Mouse (Mus musculus): ENCODE measurements around the gene Gtpbp2. TPM values are rescaled to one million over a fixed set of nuclear protein-coding genes. Genes with fewer than 3 reads are reported as not detected.

Gtpbp2 gene
- polyA plus RNA-seq, 1 experiment from 2014 or later: 29.2 TPM

- Histone ChIP-seq H3K27ac (replicated peaks) (no peak overlapping the region), H3K4me1 (peaks cover 23% of the 10 kb centered on the region), H3K9ac (no peak overlapping the region), H3K9me3 (no peaks in the 10 kb centered on the region), H3K4me2 (no peak overlapping the region), H3K4me3 (no peak overlapping the region), H3K36me3 (peaks cover 68% of the 10 kb centered on the region), H3K27me3 (replicated peaks) (no peaks in the 10 kb centered on the region)
- WGBS: 80% methylated on average over 6 of the region's 6 CpGs
- no peak for ATAC-seq (ENCODE audit: extremely low read depth, insufficient number of reproducible peaks, low FRiP score, low TSS enrichment)
Observed at GRCm38 (mm10) chr17:46127814-46128493, 32.9 kb upstream of the Gtpbp2 start.

- Histone ChIP-seq H3K27ac (replicated peaks) (no peak overlapping the region), H3K4me1 (peaks cover 11% of the 10 kb centered on the region), H3K36me3 (peaks cover 49% of the 10 kb centered on the region), H3K9ac (no peak overlapping the region), H3K27me3 (replicated peaks) (no peaks in the 10 kb centered on the region), H3K4me3 (no peak overlapping the region), H3K9me3 (no peaks in the 10 kb centered on the region), H3K4me2 (no peak overlapping the region)
- ATAC-seq (ENCODE audit: extremely low read depth, insufficient number of reproducible peaks, low FRiP score, low TSS enrichment): no peak; the same call in 1 of the 2 replicates
- WGBS: 68% methylated on average over 13 of the region's 13 CpGs
Observed at GRCm38 (mm10) chr17:46129741-46130498, 30.9 kb upstream of the Gtpbp2 start.

- no peak for ATAC-seq (ENCODE audit: extremely low read depth, insufficient number of reproducible peaks, low FRiP score, low TSS enrichment)
- no peak overlapping the region for H3K27ac ChIP-seq (replicated peaks)
- H3K4me1 ChIP-seq: peaks cover 11% of the 10 kb centered on the region
- H3K4me3 ChIP-seq: no peak overlapping the region
- no peak overlapping the region for H3K4me2 ChIP-seq
- H3K36me3 ChIP-seq: peaks cover 30% of the 10 kb centered on the region
- no peaks in the 10 kb centered on the region for H3K27me3 ChIP-seq (replicated peaks)
- H3K9ac ChIP-seq: no peak overlapping the region
- WGBS: 15% methylated on average over 12 of the region's 12 CpGs
- no peaks in the 10 kb centered on the region for H3K9me3 ChIP-seq
Observed at GRCm38 (mm10) chr17:46132058-46132718, 28.6 kb upstream of the Gtpbp2 start.

GRCm38 (mm10) chr17:46132862-46133261, 28.0 kb upstream of the Gtpbp2 start:
- no peaks in the 10 kb centered on the region for H3K27me3 ChIP-seq (replicated peaks)
- WGBS: 29% methylated on average over 8 of the region's 8 CpGs

GRCm38 (mm10) chr17:46138563-46139236, 22.1 kb upstream of the Gtpbp2 start:
- WGBS: 50% methylated on average over 8 of the region's 8 CpGs
- no peak overlapping the region for H3K27ac ChIP-seq (replicated peaks)
- peaks cover 26% of the 10 kb centered on the region for H3K4me1 ChIP-seq
- no peak overlapping the region for H3K4me2 ChIP-seq
- H3K36me3 ChIP-seq: peaks cover 4% of the 10 kb centered on the region; the same call in 1 of the 2 replicates
- H3K9ac ChIP-seq: no peak overlapping the region
- H3K9me3 ChIP-seq: no peaks in the 10 kb centered on the region
- no peak overlapping the region for H3K4me3 ChIP-seq
- no peak for ATAC-seq (ENCODE audit: extremely low read depth, insufficient number of reproducible peaks, low FRiP score, low TSS enrichment)
- no peaks in the 10 kb centered on the region for H3K27me3 ChIP-seq (replicated peaks)

More at GRCm38 (mm10) chr17:46132862-46133261, 28.0 kb upstream of the Gtpbp2 start:
- ATAC-seq (ENCODE audit: extremely low read depth, insufficient number of reproducible peaks, low FRiP score, low TSS enrichment): no peak
- no peaks in the 10 kb centered on the region for H3K9me3 ChIP-seq
- no peak overlapping the region for H3K4me3 ChIP-seq
- H3K9ac ChIP-seq: no peak overlapping the region
- peaks cover 23% of the 10 kb centered on the region for H3K36me3 ChIP-seq
- H3K27ac ChIP-seq (replicated peaks): no peak overlapping the region
- H3K4me1 ChIP-seq: peaks cover 11% of the 10 kb centered on the region
- no peak overlapping the region for H3K4me2 ChIP-seq

GRCm38 (mm10) chr17:46139872-46140271, 21.0 kb upstream of the Gtpbp2 start:
- Histone ChIP-seq H3K4me2 (no peak overlapping the region), H3K4me3 (no peak overlapping the region), H3K9ac (no peak overlapping the region), H3K36me3 (peaks cover 4% of the 10 kb centered on the region; the same call in 1 of the 2 replicates), H3K27ac (replicated peaks) (no peak overlapping the region), H3K9me3 (no peaks in the 10 kb centered on the region), H3K4me1 (peaks cover 34% of the 10 kb centered on the region), H3K27me3 (replicated peaks) (no peaks in the 10 kb centered on the region)
- 86% methylated on average over 3 of the region's 3 CpGs for WGBS
- ATAC-seq (ENCODE audit: extremely low read depth, insufficient number of reproducible peaks, low FRiP score, low TSS enrichment): no peak

GRCm38 (mm10) chr17:46143578-46144423, 17.0 kb upstream of the Gtpbp2 start, which contains the start of gene Rsph9:
TSS of gene Rsph9 (minus strand) at chr17:46144216.
- 5% methylated on average over 37 of the region's 37 CpGs for WGBS
- H3K4me2 ChIP-seq: peak within 1 kb of the TSS; percentile 75
- no peaks in the 10 kb centered on the region for H3K27me3 ChIP-seq (replicated peaks)

GRCm38 (mm10) chr17:46152847-46153782, 7.7 kb upstream of the Gtpbp2 start, which contains the start of gene Mad2l1bp:
TSS of gene Mad2l1bp (minus strand) at chr17:46153553.
- Histone ChIP-seq H3K27ac (replicated peaks) (peak within 1 kb of the TSS; percentile 76), H3K9ac (peak within 1 kb of the TSS; percentile 88), H3K36me3 (peaks cover 29% of the 10 kb centered on the region), H3K9me3 (no peaks in the 10 kb centered on the region), H3K4me3 (peak within 1 kb of the TSS; percentile 63), H3K4me2 (peak within 1 kb of the TSS; percentile 90), H3K27me3 (replicated peaks) (no peaks in the 10 kb centered on the region), H3K4me1 (peaks cover 17% of the 10 kb centered on the region)
- ATAC-seq (ENCODE audit: extremely low read depth, insufficient number of reproducible peaks, low FRiP score, low TSS enrichment): peak; percentile 86
- 2% methylated on average over 33 of the region's 33 CpGs for WGBS

More at GRCm38 (mm10) chr17:46143578-46144423, 17.0 kb upstream of the Gtpbp2 start, which contains the start of gene Rsph9:
- Histone ChIP-seq H3K9me3 (no peaks in the 10 kb centered on the region), H3K36me3 (peaks cover 36% of the 10 kb centered on the region), H3K27ac (replicated peaks) (0 out of 2 replicates have a peak within 1 kb of the TSS, but pooled peaks have one; percentile 14), H3K4me3 (peak within 1 kb of the TSS; percentile 53), H3K9ac (peak within 1 kb of the TSS; percentile 73), H3K4me1 (peaks cover 31% of the 10 kb centered on the region)
- ATAC-seq (ENCODE audit: extremely low read depth, insufficient number of reproducible peaks, low FRiP score, low TSS enrichment): peak; percentile 90

GRCm38 (mm10) chr17:46154336-46154735, 6.5 kb upstream of the Gtpbp2 start:
- no peaks in the 10 kb centered on the region for H3K9me3 ChIP-seq
- H3K4me3 ChIP-seq: no peak overlapping the region
- peaks cover 21% of the 10 kb centered on the region for H3K4me1 ChIP-seq
- H3K4me2 ChIP-seq: no peak overlapping the region
- WGBS: 86% methylated on average over 3 of the region's 3 CpGs
- H3K27me3 ChIP-seq (replicated peaks): no peaks in the 10 kb centered on the region
- H3K36me3 ChIP-seq: peaks cover 16% of the 10 kb centered on the region
- H3K27ac ChIP-seq (replicated peaks): no peak overlapping the region
- H3K9ac ChIP-seq: no peak overlapping the region
- no peak for ATAC-seq (ENCODE audit: extremely low read depth, insufficient number of reproducible peaks, low FRiP score, low TSS enrichment)

Data from heart, embryonic 13.5 days (tissue).